Mouse (Mus musculus): ENCODE data around the gene Chek2. TPM values are rescaled to one million over a fixed set of nuclear protein-coding genes. Genes with fewer than 3 reads are reported as not detected.

Chek2 gene
- polyA plus RNA-seq, 2 experiments: 26.2 to 26.7 TPM

GRCm38 (mm10) chr5:110802809-110803208, 37.0 kb upstream of the Chek2 start:
- no peaks in the 10 kb centered on the region for H3K9me3 ChIP-seq (ENCODE audit: control insufficient read depth, low read length)
- no peak for ATAC-seq (ENCODE audit: insufficient read depth)
- H3K9ac ChIP-seq (replicated peaks): no peak overlapping the region
- H3K36me3 ChIP-seq (replicated peaks; ENCODE audit: control insufficient read depth, insufficient read depth, low read depth): peaks cover 23% of the 10 kb centered on the region
- no peak overlapping the region for H3K4me2 ChIP-seq (ENCODE audit: low read depth)
- peaks cover 25 to 48% of the 10 kb centered on the region in 2 experiments for H3K4me1 ChIP-seq (replicated peaks; ENCODE audit: control insufficient read depth in 2 of 2, insufficient read depth in 2 of 2, low read length in 1 of 2)
- no peak overlapping the region for H3K4me3 ChIP-seq (ENCODE audit: insufficient read depth in 1 of 2, low read depth in 2 of 2, low read length in 2 of 2)
- no peak overlapping the region for H3K27ac ChIP-seq
- no peak for DNase-seq (ENCODE audit: low read depth in 3 of 3, low spot score in 3 of 3)
- TF ChIP-seq EP300 (IDR thresholded peaks at IDR 0.05; ENCODE audit: low read depth): peak; percentile 22; the same call in 1 of the 2 replicates
- TF ChIP-seq CTCF (IDR thresholded peaks at IDR 0.05; ENCODE audit: low read depth): no peak
- H3K27me3 ChIP-seq (ENCODE audit: control insufficient read depth, insufficient read depth, low read length): no peaks in the 10 kb centered on the region

GRCm38 (mm10) chr5:110804012-110804743, 35.6 kb upstream of the Chek2 start:
- Histone ChIP-seq H3K4me1 (replicated peaks; ENCODE audit: control insufficient read depth in 2 of 2, insufficient read depth in 2 of 2, low read length in 1 of 2) (peaks cover 25 to 50% of the 10 kb centered on the region in 2 experiments), H3K9me3 (ENCODE audit: control insufficient read depth, low read length) (no peaks in the 10 kb centered on the region), H3K4me3 (ENCODE audit: insufficient read depth in 1 of 2, low read depth in 2 of 2, low read length in 2 of 2) (peak overlapping the region in 1 of 2 experiments; percentile 21; a peak in 1 of 4 replicates), H3K4me2 (ENCODE audit: low read depth) (peak overlapping the region; percentile 50), H3K27ac (peak overlapping the region; percentile 26), H3K9ac (replicated peaks) (0 out of 2 replicates have a peak overlapping the region, but pooled peaks have one; percentile 37), H3K36me3 (replicated peaks; ENCODE audit: control insufficient read depth, insufficient read depth, low read depth) (peaks cover 12% of the 10 kb centered on the region), H3K27me3 (ENCODE audit: control insufficient read depth, insufficient read depth, low read length) (no peaks in the 10 kb centered on the region)
- ATAC-seq (ENCODE audit: insufficient read depth) (0 out of 2 replicates have a peak, but pooled peaks have one; percentile 12), DNase-seq (ENCODE audit: low read depth in 3 of 3, low spot score in 3 of 3) (no peak)
- 24% methylated on average over 7 of the region's 7 CpGs for WGBS (ENCODE audit: insufficient replicate concordance)
- TF ChIP-seq CTCF (IDR thresholded peaks at IDR 0.05; ENCODE audit: low read depth) (no peak), EP300 (IDR thresholded peaks at IDR 0.05; ENCODE audit: low read depth) (peak; percentile 40; the same call in 1 of the 2 replicates)

- no peak for TF ChIP-seq EP300 (IDR thresholded peaks at IDR 0.05; ENCODE audit: low read depth)
- no peak for TF ChIP-seq CTCF (IDR thresholded peaks at IDR 0.05; ENCODE audit: low read depth)
- Histone ChIP-seq H3K9ac (replicated peaks) (no peak overlapping the region), H3K9me3 (ENCODE audit: control insufficient read depth, low read length) (no peaks in the 10 kb centered on the region), H3K27me3 (ENCODE audit: control insufficient read depth, insufficient read depth, low read length) (no peaks in the 10 kb centered on the region), H3K36me3 (replicated peaks; ENCODE audit: control insufficient read depth, insufficient read depth, low read depth) (peaks cover 12% of the 10 kb centered on the region; the same call in 1 of the 2 replicates), H3K4me1 (replicated peaks; ENCODE audit: control insufficient read depth in 2 of 2, insufficient read depth in 2 of 2, low read length in 1 of 2) (peaks cover 23 to 46% of the 10 kb centered on the region in 2 experiments), H3K4me2 (ENCODE audit: low read depth) (no peak overlapping the region), H3K4me3 (ENCODE audit: insufficient read depth in 1 of 2, low read depth in 2 of 2, low read length in 2 of 2) (no peak overlapping the region), H3K27ac (no peak overlapping the region)
- DNase-seq (ENCODE audit: low read depth in 3 of 3, low spot score in 3 of 3) (no peak), ATAC-seq (ENCODE audit: insufficient read depth) (no peak)
- 84% methylated on average over 4 of the region's 4 CpGs for WGBS (ENCODE audit: insufficient replicate concordance)
These were observed 33.6 kb upstream of the Chek2 start for GRCm38 (mm10) chr5:110806154-110806553.

GRCm38 (mm10) chr5:110806676-110807075, 33.1 kb upstream of the Chek2 start:
- whole genome bisulfite sequencing (ENCODE audit: insufficient replicate concordance): 91% methylated on average over 1 of the region's 1 CpGs

GRCm38 (mm10) chr5:110807453-110807852, 32.3 kb upstream of the Chek2 start:
- peak overlapping the region; percentile 91 for H3K9ac ChIP-seq (replicated peaks)
- H3K27ac ChIP-seq: peak overlapping the region; percentile 76
- H3K27me3 ChIP-seq (ENCODE audit: control insufficient read depth, insufficient read depth, low read length): no peaks in the 10 kb centered on the region
- H3K4me3 ChIP-seq (ENCODE audit: insufficient read depth in 1 of 2, low read depth in 2 of 2, low read length in 2 of 2): peak overlapping the region; percentile 67 to 85
- peaks cover 23 to 43% of the 10 kb centered on the region in 2 experiments for H3K4me1 ChIP-seq (replicated peaks; ENCODE audit: control insufficient read depth in 2 of 2, insufficient read depth in 2 of 2, low read length in 1 of 2)
- WGBS (ENCODE audit: insufficient replicate concordance): 77% methylated on average over 4 of the region's 4 CpGs
- H3K4me2 ChIP-seq (ENCODE audit: low read depth): peak overlapping the region; percentile 85
- DNase-seq (ENCODE audit: low read depth in 3 of 3, low spot score in 3 of 3) (no peak), ATAC-seq (ENCODE audit: insufficient read depth) (no peak)
- TF ChIP-seq EP300 (IDR thresholded peaks at IDR 0.05; ENCODE audit: low read depth) (no peak), CTCF (IDR thresholded peaks at IDR 0.05; ENCODE audit: low read depth) (no peak)
- peaks cover 12% of the 10 kb centered on the region; the same call in 1 of the 2 replicates for H3K36me3 ChIP-seq (replicated peaks; ENCODE audit: control insufficient read depth, insufficient read depth, low read depth)
- no peaks in the 10 kb centered on the region for H3K9me3 ChIP-seq (ENCODE audit: control insufficient read depth, low read length)

More at GRCm38 (mm10) chr5:110806676-110807075, 33.1 kb upstream of the Chek2 start:
- peak overlapping the region; percentile 85 for H3K4me2 ChIP-seq (ENCODE audit: low read depth)
- H3K4me1 ChIP-seq (replicated peaks; ENCODE audit: control insufficient read depth in 2 of 2, insufficient read depth in 2 of 2, low read length in 1 of 2): peaks cover 23 to 46% of the 10 kb centered on the region in 2 experiments
- TF ChIP-seq CTCF (IDR thresholded peaks at IDR 0.05; ENCODE audit: low read depth) (no peak), EP300 (IDR thresholded peaks at IDR 0.05; ENCODE audit: low read depth) (no peak)
- no peak for ATAC-seq (ENCODE audit: insufficient read depth)
- DNase-seq (ENCODE audit: low read depth in 3 of 3, low spot score in 3 of 3): no peak
- peak overlapping the region; percentile 21; the same call in 1 of the 2 replicates for H3K27ac ChIP-seq
- no peak overlapping the region; the same call in 1 of the 2 replicates for H3K9ac ChIP-seq (replicated peaks)
- H3K36me3 ChIP-seq (replicated peaks; ENCODE audit: control insufficient read depth, insufficient read depth, low read depth): peaks cover 12% of the 10 kb centered on the region; the same call in 1 of the 2 replicates
- H3K4me3 ChIP-seq (ENCODE audit: insufficient read depth in 1 of 2, low read depth in 2 of 2, low read length in 2 of 2): no peak overlapping the region
- H3K9me3 ChIP-seq (ENCODE audit: control insufficient read depth, low read length): no peaks in the 10 kb centered on the region
- no peaks in the 10 kb centered on the region for H3K27me3 ChIP-seq (ENCODE audit: control insufficient read depth, insufficient read depth, low read length)

Data from liver, embryonic 14.5 days (tissue).